Mouse (Mus musculus) liver, postnatal 0 days (tissue): Measurements from ENCODE around the gene Irf2bpl. TPM values are rescaled to one million over a fixed set of nuclear protein-coding genes. Genes with fewer than 3 reads are reported as not detected.

ENCODE experiments used
- ATAC-seq: fragments of 200-750 bp; cut with Nextera tagmentation; 2 replicates; pipeline ENCODE4 v1.8.0; 2017; ENCODE audit warnings: mild to moderate bottlenecking, moderate library complexity
- DNase-seq: peaks from one replicate; pipeline ENCODE4 v3.0.0-alpha.2; 2016
- H3K27ac ChIP-seq: fragments of 300-500 bp; sonication (generic); 2 replicates; pipeline ENCODE4 v1.5.1; 2014; ENCODE audit warnings: antibody characterized with exemption, moderate library complexity, mild to moderate bottlenecking, low read depth
- H3K27me3 ChIP-seq: fragments of 300-500 bp; sonication (generic); 2 replicates; pipeline ENCODE4 v1.6.1; 2014; ENCODE audit warnings: low read length, control low read depth, mixed read lengths; ENCODE audit not compliant: insufficient read depth
- H3K36me3 ChIP-seq: fragments of 300-500 bp; sonication (generic); replicated peaks from 2 replicates; pipeline ENCODE4 v1.6.1; 2014; ENCODE audit warnings: mild to moderate bottlenecking, control low read depth, low read length, moderate library complexity, mixed read lengths; ENCODE audit not compliant: insufficient read depth
- H3K4me1 ChIP-seq: fragments of 300-500 bp; sonication (generic); 2 replicates; pipeline ENCODE4 v1.6.1; 2014; ENCODE audit warnings: antibody characterized with exemption, mild to moderate bottlenecking, control low read depth; ENCODE audit not compliant: insufficient read depth
- H3K4me2 ChIP-seq: fragments of 300-500 bp; sonication (generic); 2 replicates; pipeline ENCODE4 v1.6.1; 2014; ENCODE audit warnings: low read depth, mild to moderate bottlenecking, low read length, moderate library complexity, mixed read lengths
- H3K4me3 ChIP-seq: fragments of 300-500 bp; sonication (generic); 2 replicates; pipeline ENCODE4 v1.5.1; 2014; ENCODE audit warnings: low read depth, low read length
- H3K9ac ChIP-seq: fragments of 300-500 bp; sonication (generic); replicated peaks from 2 replicates; pipeline ENCODE4 v1.6.1; 2014; ENCODE audit warnings: mild to moderate bottlenecking, moderate library complexity
- H3K9me3 ChIP-seq: fragments of 300-500 bp; sonication (generic); 2 replicates; pipeline ENCODE4 v1.6.1; 2016; ENCODE audit warnings: mild to moderate bottlenecking, control low read depth, low read length, mixed read lengths
- CTCF ChIP-seq: sonication (generic); IDR thresholded peaks from 2 replicates; pipeline ENCODE4 v1.5.1; 2016; ENCODE audit warnings: antibody characterized with exemption, low read depth
- EP300 ChIP-seq: IDR thresholded peaks from 2 replicates; pipeline ENCODE4 v1.6.1; 2016; ENCODE audit warnings: antibody characterized with exemption, low read depth, mild to moderate bottlenecking
- WGBS: fragments of 180-500 bp; shearing (Covaris S2); extraction: QIAGEN DNeasy Blood & Tissue Kit; methylation state at CpG from one replicate; pipeline ENCODE4 v1.1.7; 2014; ENCODE audit not compliant: insufficient replicate concordance; 5-methylcytosine and 5-hydroxymethylcytosine counted together
- polyA plus RNA-seq: library from polyadenylated mRNA; unstranded; fragments of >200 nt; fragmentation: Nextera tagmentation; extraction: Ambion mirVana; gene quantifications from 2 replicates; pipeline ENCODE4 v1.2.1, GENCODE M21; 2015

Irf2bpl gene
- polyA plus RNA-seq, 1 experiment from 2014 or later: 5.0 TPM

GRCm38 (mm10) chr12:86842866-86843459 lies 41.6 kb downstream of the Irf2bpl start:
- WGBS: 24% methylated on average over 15 of the region's 15 CpGs
- Histone ChIP-seq H3K4me3 (no peak overlapping the region), H3K4me1 (no peaks in the 10 kb centered on the region), H3K9ac (no peak overlapping the region), H3K27ac (no peak overlapping the region), H3K36me3 (no peaks in the 10 kb centered on the region), H3K27me3 (no peaks in the 10 kb centered on the region), H3K4me2 (no peak overlapping the region), H3K9me3 (no peaks in the 10 kb centered on the region)
- DNase-seq: no peak
- TF ChIP-seq CTCF (no peak), EP300 (no peak)
- no peak for ATAC-seq

- ATAC-seq (no peak), DNase-seq (no peak)
- Histone ChIP-seq H3K4me2 (no peak overlapping the region), H3K4me3 (no peak overlapping the region), H3K27me3 (no peaks in the 10 kb centered on the region), H3K27ac (no peak overlapping the region), H3K36me3 (no peaks in the 10 kb centered on the region), H3K9me3 (no peaks in the 10 kb centered on the region), H3K9ac (no peak overlapping the region), H3K4me1 (peaks cover 15% of the 10 kb centered on the region)
- WGBS: 68% methylated on average over 4 of the region's 4 CpGs
- TF ChIP-seq CTCF: no peak
- TF ChIP-seq EP300: no peak
Measured at GRCm38 (mm10) chr12:86840526-86840925, 44.1 kb downstream of the Irf2bpl start.

GRCm38 (mm10) chr12:86838181-86838580 lies 46.4 kb downstream of the Irf2bpl start:
- 74% methylated on average over 2 of the region's 2 CpGs for WGBS

GRCm38 (mm10) chr12:86836431-86837047 lies 48.1 kb downstream of the Irf2bpl start:
- no peak for TF ChIP-seq CTCF
- peak; percentile 67; the same call in 1 of the 2 replicates for TF ChIP-seq EP300
- H3K9me3 ChIP-seq: no peaks in the 10 kb centered on the region
- no peaks in the 10 kb centered on the region for H3K27me3 ChIP-seq
- H3K4me3 ChIP-seq: peak overlapping the region; percentile 30
- ATAC-seq (peak; percentile 86), DNase-seq (peak; percentile 86)
- no peaks in the 10 kb centered on the region for H3K36me3 ChIP-seq
- WGBS: 5% methylated on average over 23 of the region's 23 CpGs
- H3K4me2 ChIP-seq: peak overlapping the region; percentile 64
- H3K27ac ChIP-seq: peak overlapping the region; percentile 84
- peak overlapping the region; percentile 36 for H3K9ac ChIP-seq
- H3K4me1 ChIP-seq: peaks cover 51% of the 10 kb centered on the region

More at GRCm38 (mm10) chr12:86838181-86838580, 46.4 kb downstream of the Irf2bpl start:
- no peak for ATAC-seq
- H3K9ac ChIP-seq: no peak overlapping the region
- no peak overlapping the region for H3K27ac ChIP-seq
- H3K27me3 ChIP-seq: no peaks in the 10 kb centered on the region
- no peaks in the 10 kb centered on the region for H3K36me3 ChIP-seq
- peaks cover 34% of the 10 kb centered on the region for H3K4me1 ChIP-seq
- no peaks in the 10 kb centered on the region for H3K9me3 ChIP-seq
- no peak overlapping the region for H3K4me2 ChIP-seq
- TF ChIP-seq EP300 (no peak), CTCF (no peak)
- DNase-seq: no peak
- H3K4me3 ChIP-seq: no peak overlapping the region

- 45% methylated on average over 3 of the region's 3 CpGs for WGBS
- ATAC-seq (no peak), DNase-seq (no peak)
- no peak overlapping the region for H3K9ac ChIP-seq
- H3K4me2 ChIP-seq: peak overlapping the region; percentile 64
- peaks cover 52% of the 10 kb centered on the region for H3K4me1 ChIP-seq
- H3K4me3 ChIP-seq: no peak overlapping the region
- TF ChIP-seq EP300 (no peak), CTCF (no peak)
- no peaks in the 10 kb centered on the region for H3K36me3 ChIP-seq
- no peaks in the 10 kb centered on the region for H3K27me3 ChIP-seq
- no peaks in the 10 kb centered on the region for H3K9me3 ChIP-seq
- peak overlapping the region; percentile 84 for H3K27ac ChIP-seq
Measured at GRCm38 (mm10) chr12:86835899-86836298, 48.7 kb downstream of the Irf2bpl start.

- Histone ChIP-seq H3K4me1 (peaks cover 61% of the 10 kb centered on the region), H3K27me3 (no peaks in the 10 kb centered on the region), H3K27ac (peak overlapping the region; percentile 77), H3K4me2 (no peak overlapping the region), H3K9me3 (no peaks in the 10 kb centered on the region), H3K4me3 (no peak overlapping the region), H3K36me3 (no peaks in the 10 kb centered on the region), H3K9ac (0 out of 2 replicates have a peak overlapping the region, but pooled peaks have one; percentile 35)
- ATAC-seq (peak; percentile 40), DNase-seq (peak; percentile 46)
- TF ChIP-seq EP300 (peak; percentile 57), CTCF (no peak)
- WGBS: 25% methylated on average over 3 of the region's 3 CpGs
Measured at GRCm38 (mm10) chr12:86834416-86834772, 50.2 kb downstream of the Irf2bpl start.
